Mouse (Mus musculus): ENCODE results near the gene Dst. TPM values are rescaled to one million over a fixed set of nuclear protein-coding genes. Genes with fewer than 3 reads are reported as not detected.

Dst gene
- polyA plus RNA-seq, 2 experiments: 4.3 to 5.0 TPM

- H3K27ac ChIP-seq: no peak overlapping the region
- no peaks in the 10 kb centered on the region for H3K9me3 ChIP-seq (ENCODE audit: control insufficient read depth, low read length)
- ATAC-seq (ENCODE audit: insufficient read depth) (no peak), DNase-seq (ENCODE audit: low read depth in 3 of 3, low spot score in 3 of 3) (no peak)
- TF ChIP-seq CTCF (IDR thresholded peaks at IDR 0.05; ENCODE audit: low read depth) (no peak), EP300 (IDR thresholded peaks at IDR 0.05; ENCODE audit: low read depth) (no peak)
- no peak overlapping the region for H3K4me2 ChIP-seq (ENCODE audit: low read depth)
- no peaks in the 10 kb centered on the region for H3K27me3 ChIP-seq (ENCODE audit: control insufficient read depth, insufficient read depth, low read length)
- no peak overlapping the region for H3K4me3 ChIP-seq (ENCODE audit: insufficient read depth in 1 of 2, low read depth in 2 of 2, low read length in 2 of 2)
- no peak overlapping the region for H3K9ac ChIP-seq (replicated peaks)
- no peaks in the 10 kb centered on the region for H3K36me3 ChIP-seq (replicated peaks; ENCODE audit: control insufficient read depth, insufficient read depth, low read depth)
- peaks cover 0 to 7% of the 10 kb centered on the region in 2 experiments; a peak in 3 of 4 replicates for H3K4me1 ChIP-seq (replicated peaks; ENCODE audit: control insufficient read depth in 2 of 2, insufficient read depth in 2 of 2, low read length in 1 of 2)
- 75% methylated on average over 14 of the region's 14 CpGs for WGBS (ENCODE audit: insufficient replicate concordance)
Measured at GRCm38 (mm10) chr1:34293198-34293597, 385.2 kb downstream of the Dst start.

GRCm38 (mm10) chr1:34297636-34298035 is 389.6 kb downstream of the Dst start:
- Histone ChIP-seq H3K4me3 (ENCODE audit: insufficient read depth in 1 of 2, low read depth in 2 of 2, low read length in 2 of 2) (no peak overlapping the region), H3K27me3 (ENCODE audit: control insufficient read depth, insufficient read depth, low read length) (no peaks in the 10 kb centered on the region), H3K9me3 (ENCODE audit: control insufficient read depth, low read length) (no peaks in the 10 kb centered on the region), H3K4me2 (ENCODE audit: low read depth) (no peak overlapping the region), H3K4me1 (replicated peaks; ENCODE audit: control insufficient read depth in 2 of 2, insufficient read depth in 2 of 2, low read length in 1 of 2) (peaks cover 0 to 14% of the 10 kb centered on the region in 2 experiments; a peak in 3 of 4 replicates), H3K27ac (no peak overlapping the region), H3K9ac (replicated peaks) (no peak overlapping the region), H3K36me3 (replicated peaks; ENCODE audit: control insufficient read depth, insufficient read depth, low read depth) (no peaks in the 10 kb centered on the region)
- WGBS (ENCODE audit: insufficient replicate concordance): 73% methylated on average over 9 of the region's 9 CpGs
- no peak for ATAC-seq (ENCODE audit: insufficient read depth)
- no peak for DNase-seq (ENCODE audit: low read depth in 3 of 3, low spot score in 3 of 3)
- no peak for TF ChIP-seq CTCF (IDR thresholded peaks at IDR 0.05; ENCODE audit: low read depth)
- no peak for TF ChIP-seq EP300 (IDR thresholded peaks at IDR 0.05; ENCODE audit: low read depth)

DNA sequence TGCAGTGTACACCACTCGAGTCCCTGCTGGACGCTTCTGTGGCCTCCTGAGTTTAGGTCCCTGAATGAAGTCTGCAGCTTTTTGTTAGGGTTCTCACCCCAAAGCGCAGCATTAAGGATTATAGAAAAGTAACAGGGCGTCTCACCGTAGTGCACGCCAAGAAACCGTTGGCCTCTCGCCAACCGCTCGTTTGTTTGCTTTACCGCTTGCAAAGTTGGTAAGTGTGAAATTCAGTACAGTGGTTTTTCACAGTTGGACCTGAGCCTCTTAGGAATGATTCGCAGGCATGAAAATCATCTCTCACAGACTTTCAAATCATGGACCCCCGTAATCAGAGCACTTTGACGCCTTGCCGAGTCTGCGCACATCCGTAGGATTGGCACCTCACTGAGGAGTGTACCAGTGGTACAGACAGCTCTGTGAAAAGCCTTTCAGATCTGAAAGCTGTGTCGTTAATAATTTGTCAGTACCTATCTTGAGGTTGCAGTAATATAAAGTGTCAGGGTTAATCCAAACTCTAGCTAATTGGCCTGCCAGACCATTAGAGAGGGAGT is 390.7 kb downstream of the Dst start:
- Histone ChIP-seq H3K36me3 (replicated peaks; ENCODE audit: control insufficient read depth, insufficient read depth, low read depth) (no peaks in the 10 kb centered on the region; the same call in 1 of the 2 replicates), H3K27ac (no peak overlapping the region), H3K4me2 (ENCODE audit: low read depth) (no peak overlapping the region), H3K9ac (replicated peaks) (no peak overlapping the region), H3K9me3 (ENCODE audit: control insufficient read depth, low read length) (no peaks in the 10 kb centered on the region), H3K27me3 (ENCODE audit: control insufficient read depth, insufficient read depth, low read length) (no peaks in the 10 kb centered on the region), H3K4me3 (ENCODE audit: insufficient read depth in 1 of 2, low read depth in 2 of 2, low read length in 2 of 2) (no peak overlapping the region), H3K4me1 (replicated peaks; ENCODE audit: control insufficient read depth in 2 of 2, insufficient read depth in 2 of 2, low read length in 1 of 2) (peaks cover 0 to 16% of the 10 kb centered on the region in 2 experiments; a peak in 3 of 4 replicates)
- 84% methylated on average over 18 of the region's 18 CpGs for WGBS (ENCODE audit: insufficient replicate concordance)
- TF ChIP-seq CTCF (IDR thresholded peaks at IDR 0.05; ENCODE audit: low read depth) (no peak), EP300 (IDR thresholded peaks at IDR 0.05; ENCODE audit: low read depth) (no peak)
- ATAC-seq (ENCODE audit: insufficient read depth): no peak
- DNase-seq (ENCODE audit: low read depth in 3 of 3, low spot score in 3 of 3): no peak

DNA sequence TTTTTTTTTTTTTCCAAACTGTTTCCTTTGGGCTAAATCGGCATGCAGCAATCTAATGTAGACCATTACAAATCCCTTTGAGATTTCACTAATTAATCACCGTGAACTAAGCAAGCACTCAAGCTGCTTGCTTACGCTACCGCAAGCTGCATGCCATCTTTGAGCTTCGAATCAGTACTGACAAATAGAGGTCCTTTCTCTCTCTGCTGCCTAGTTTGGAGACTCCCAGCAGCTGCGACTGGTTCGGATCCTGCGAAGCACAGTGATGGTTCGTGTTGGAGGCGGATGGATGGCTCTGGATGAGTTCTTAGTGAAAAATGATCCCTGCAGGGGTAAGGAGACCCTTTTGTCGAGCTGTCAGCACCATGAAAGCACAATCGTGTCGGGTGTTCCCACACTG is 391.5 kb downstream of the Dst start:
- no peaks in the 10 kb centered on the region for H3K27me3 ChIP-seq (ENCODE audit: control insufficient read depth, insufficient read depth, low read length)
- no peaks in the 10 kb centered on the region; the same call in 1 of the 2 replicates for H3K36me3 ChIP-seq (replicated peaks; ENCODE audit: control insufficient read depth, insufficient read depth, low read depth)
- no peak for TF ChIP-seq EP300 (IDR thresholded peaks at IDR 0.05; ENCODE audit: low read depth)
- TF ChIP-seq CTCF (IDR thresholded peaks at IDR 0.05; ENCODE audit: low read depth): no peak
- no peak overlapping the region for H3K9ac ChIP-seq (replicated peaks)
- WGBS (ENCODE audit: insufficient replicate concordance): 85% methylated on average over 13 of the region's 13 CpGs
- H3K4me1 ChIP-seq (replicated peaks; ENCODE audit: control insufficient read depth in 2 of 2, insufficient read depth in 2 of 2, low read length in 1 of 2): peaks cover 0 to 18% of the 10 kb centered on the region in 2 experiments; a peak in 3 of 4 replicates
- DNase-seq (ENCODE audit: low read depth in 3 of 3, low spot score in 3 of 3) (no peak), ATAC-seq (ENCODE audit: insufficient read depth) (no peak)
- no peak overlapping the region for H3K27ac ChIP-seq
- H3K4me3 ChIP-seq (ENCODE audit: insufficient read depth in 1 of 2, low read depth in 2 of 2, low read length in 2 of 2): no peak overlapping the region
- no peaks in the 10 kb centered on the region for H3K9me3 ChIP-seq (ENCODE audit: control insufficient read depth, low read length)
- H3K4me2 ChIP-seq (ENCODE audit: low read depth): no peak overlapping the region

- peak; percentile 47 to 53 (median 49) for DNase-seq (ENCODE audit: low read depth in 3 of 3, low spot score in 3 of 3)
- ATAC-seq (ENCODE audit: insufficient read depth): peak; percentile 89
- peak; percentile 78 for TF ChIP-seq EP300 (IDR thresholded peaks at IDR 0.05; ENCODE audit: low read depth)
- no peak for TF ChIP-seq CTCF (IDR thresholded peaks at IDR 0.05; ENCODE audit: low read depth)
- Histone ChIP-seq H3K9me3 (ENCODE audit: control insufficient read depth, low read length) (no peaks in the 10 kb centered on the region), H3K9ac (replicated peaks) (no peak overlapping the region), H3K27me3 (ENCODE audit: control insufficient read depth, insufficient read depth, low read length) (no peaks in the 10 kb centered on the region), H3K36me3 (replicated peaks; ENCODE audit: control insufficient read depth, insufficient read depth, low read depth) (no peaks in the 10 kb centered on the region; the same call in 1 of the 2 replicates), H3K4me2 (ENCODE audit: low read depth) (peak overlapping the region; percentile 29), H3K27ac (peak overlapping the region; percentile 44), H3K4me1 (replicated peaks; ENCODE audit: control insufficient read depth in 2 of 2, insufficient read depth in 2 of 2, low read length in 1 of 2) (peaks cover 0 to 18% of the 10 kb centered on the region in 2 experiments; a peak in 3 of 4 replicates), H3K4me3 (ENCODE audit: insufficient read depth in 1 of 2, low read depth in 2 of 2, low read length in 2 of 2) (no peak overlapping the region)
- WGBS (ENCODE audit: insufficient replicate concordance): 38% methylated on average over 13 of the region's 13 CpGs
Measured at GRCm38 (mm10) chr1:34300309-34300980, 392.4 kb downstream of the Dst start.

Measured in liver, embryonic 14.5 days (tissue).